Mouse (Mus musculus) CH12.LX (cell line): ENCODE results near the gene Ern1.

Experiments used
- CTCF ChIP-seq, 2 experiments: IDR thresholded peaks in 1 of 2; conservative IDR thresholded peaks in 1 of 2; 2 replicates each; pipeline ENCODE4 v1.5.1; 2011 to 2012; ENCODE audit warnings: low read depth in 2 of 2, low read length in 2 of 2, improper control_type of control experiment in 1 of 2, inconsistent platforms in 1 of 2, mild to moderate bottlenecking in 1 of 2, moderate library complexity in 1 of 2
- E2F4 ChIP-seq: IDR thresholded peaks from 2 replicates; pipeline ENCODE4 v1.6.1; 2011; ENCODE audit warnings: low read depth, low read length, improper control_type of control experiment; ENCODE audit not compliant: insufficient replicate concordance
- JUN ChIP-seq: IDR thresholded peaks from 2 replicates; pipeline ENCODE4 v1.6.1; 2011; ENCODE audit warnings: low read depth, mild to moderate bottlenecking, low read length, improper control_type of control experiment, moderate library complexity; ENCODE audit not compliant: insufficient read depth
- JUND ChIP-seq: conservative IDR thresholded peaks from 2 replicates; pipeline ENCODE4 v1.6.1; 2011; ENCODE audit warnings: low read depth, low read length, improper control_type of control experiment
- MAX ChIP-seq: IDR thresholded peaks from 2 replicates; pipeline ENCODE4 v1.6.1; 2011; ENCODE audit warnings: low read length, improper control_type of control experiment
- MYC ChIP-seq: IDR thresholded peaks from 2 replicates; pipeline ENCODE4 v1.6.1; 2011; ENCODE audit warnings: low read depth, mild to moderate bottlenecking, improper control_type of control experiment, low read length
- POLR2A ChIP-seq: IDR thresholded peaks from 2 replicates; pipeline ENCODE4 v1.6.1; 2011; ENCODE audit warnings: low read depth, mild to moderate bottlenecking, improper control_type of control experiment, low read length
- SMC3 ChIP-seq: IDR thresholded peaks from 2 replicates; pipeline ENCODE4 v1.6.1; 2011; ENCODE audit warnings: low read depth, low read length, improper control_type of control experiment
- USF2 ChIP-seq: conservative IDR thresholded peaks from 2 replicates; pipeline ENCODE4 v1.6.1; 2011; ENCODE audit warnings: low read depth, low read length, improper control_type of control experiment
- ZMIZ1 ChIP-seq: IDR thresholded peaks from 2 replicates; pipeline ENCODE4 v1.6.1; 2012; ENCODE audit warnings: low read depth, mild to moderate bottlenecking, inconsistent platforms, low read length, improper control_type of control experiment

GRCm38 (mm10) chr11:106486042-106486865, 1.4 kb downstream of the Ern1 start:
- TF ChIP-seq POLR2A, result no peak
- no peak for TF ChIP-seq JUN
- no peak for TF ChIP-seq CTCF (conservative IDR thresholded peaks at IDR 0.05 in 1 of 2, IDR thresholded peaks at IDR 0.05 in 1 of 2; ENCODE audit: low read depth in 2 of 2, low read length in 2 of 2)
- 0 out of 2 replicates have a peak, but pooled peaks have one; percentile 39 for TF ChIP-seq MAX
- no peak for TF ChIP-seq JUND
- no peak for TF ChIP-seq USF2
- no peak for TF ChIP-seq ZMIZ1
- TF ChIP-seq E2F4, result no peak
- no peak for TF ChIP-seq SMC3
- TF ChIP-seq MYC, result no peak
